8 mouse cellular contexts compared by ENCODE assay signal in the genomic region with DNA sequence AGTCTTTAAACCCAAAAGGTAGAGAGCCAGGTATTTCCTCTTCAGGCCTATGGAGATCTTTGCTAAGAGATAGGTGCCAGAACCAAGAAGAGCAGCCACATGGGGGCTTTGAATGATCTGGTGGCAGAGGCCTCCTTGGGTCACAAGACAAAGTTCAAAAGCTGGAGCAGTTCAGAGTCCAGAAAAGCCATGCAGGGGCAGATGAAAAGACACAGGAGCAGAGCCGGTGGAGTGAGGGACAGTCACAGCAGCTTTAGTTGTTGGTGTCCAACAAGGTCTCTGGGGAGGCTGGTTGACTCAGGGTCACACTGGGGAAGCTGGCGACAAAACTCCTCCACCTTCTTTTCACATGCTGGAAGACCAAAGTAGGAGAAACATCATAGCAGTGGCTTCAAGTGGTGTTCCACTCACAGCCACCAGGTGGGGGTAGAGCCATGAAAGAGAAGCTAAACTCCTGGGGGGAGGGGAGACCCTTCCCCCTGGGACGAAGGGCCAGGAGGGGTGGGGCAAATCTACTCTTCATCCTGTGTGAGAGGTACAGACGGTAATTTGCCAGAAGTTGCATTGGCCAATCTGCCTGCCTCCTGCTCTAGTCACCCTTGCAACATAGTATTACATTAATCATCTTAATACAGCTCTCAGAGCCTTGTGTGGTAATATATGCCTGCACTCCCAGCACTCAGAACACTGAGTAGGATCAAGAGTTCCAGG. TPM values are rescaled to one million over a fixed set of nuclear protein-coding genes. Genes with fewer than 3 reads are reported as not detected.
A peak's percentile ranks its signal among the peaks of the same experiment; 100 is the strongest.
DNase-seq lines count a peak whose midpoint lies in the region; ATAC-seq lines count a peak whose summit lies in the region.

No protein-coding gene starts in this region.

- DNase-seq in Muller cell, postnatal 12 days (ENCODE audit: inconsistent ontology term), result peak; percentile 87
- DNase-seq in cerebellum, adult 18-20 months, result peak; percentile 77 to 78
- peak; percentile 87 for DNase-seq in forebrain, embryonic 14.5 days (ENCODE audit: low spot score)
- peak; percentile 82 for DNase-seq in hindbrain, embryonic 10.5 days (ENCODE audit: low spot score)
- peak; percentile 51 for DNase-seq in layer of hippocampus, adult 9-11 months
- peak; percentile 81 for DNase-seq in lung, postnatal 14 days
- peak; percentile 76 for DNase-seq in retina, postnatal 7 days (ENCODE audit: low read depth, low spot score)
- DNase-seq in urinary bladder, postnatal 14 days (ENCODE audit: low spot score), result peak; percentile 76

- 10% methylated on average over 4 of the region's 4 CpGs for WGBS in forebrain, embryonic 14.5 days
- WGBS in hindbrain, embryonic 10.5 days, result 3% methylated on average over 4 of the region's 4 CpGs

- H3K4me2 ChIP-seq in forebrain, embryonic 14.5 days (ENCODE audit: low read length), result no peak overlapping the region

- ATAC-seq in forebrain, embryonic 14.5 days, result peak; percentile 67

- no peaks in the 10 kb centered on the region for H3K4me1 ChIP-seq in forebrain, embryonic 14.5 days (ENCODE audit: control insufficient read depth, insufficient read depth, low read length)
- peaks cover 24% of the 10 kb centered on the region for H3K4me1 ChIP-seq in hindbrain, embryonic 10.5 days (replicated peaks)

- H3K27ac ChIP-seq in forebrain, embryonic 14.5 days (ENCODE audit: low read depth, low read length), result no peak overlapping the region
- H3K27ac ChIP-seq in hindbrain, embryonic 10.5 days, result 0 out of 2 replicates have a peak overlapping the region, but pooled peaks have one; percentile 53

- H3K4me3 ChIP-seq in forebrain, embryonic 14.5 days (ENCODE audit: low read depth, low read length), result no peak overlapping the region
- no peak overlapping the region for H3K4me3 ChIP-seq in hindbrain, embryonic 10.5 days

- H3K27me3 ChIP-seq in forebrain, embryonic 14.5 days (replicated peaks; ENCODE audit: control insufficient read depth, insufficient read depth, low read length), result no peaks in the 10 kb centered on the region
- no peaks in the 10 kb centered on the region for H3K27me3 ChIP-seq in hindbrain, embryonic 10.5 days (ENCODE audit: insufficient read depth, poor library complexity, severe bottlenecking)

- no peak overlapping the region for H3K9ac ChIP-seq in forebrain, embryonic 14.5 days (ENCODE audit: low read length)

- H3K36me3 ChIP-seq in forebrain, embryonic 14.5 days (ENCODE audit: control insufficient read depth, insufficient read depth, low read length), result no peaks in the 10 kb centered on the region
- no peaks in the 10 kb centered on the region for H3K36me3 ChIP-seq in hindbrain, embryonic 10.5 days

- H3K9me3 ChIP-seq in forebrain, embryonic 14.5 days (replicated peaks; ENCODE audit: control insufficient read depth, low read length), result no peaks in the 10 kb centered on the region
- H3K9me3 ChIP-seq in hindbrain, embryonic 10.5 days, result no peaks in the 10 kb centered on the region

RNA-seq across cellular contexts. Expression of a gene that starts 1.0 kb away (rescaled TPM):
- not detected in 2 replicates for polyA plus RNA-seq in forebrain, embryonic 14.5 days (2014; fragmentation: Nextera tagmentation; extraction: Ambion mirVana)
- 0.13 TPM in 1 of 2 replicates, not detected in the other for polyA plus RNA-seq in hindbrain, embryonic 10.5 days (2016; fragmentation: Nextera tagmentation; extraction: Ambion mirVana)

RNA-seq across cellular contexts. Expression of a gene that starts 12.9 kb away (rescaled TPM):
- 14.8 and 19.2 TPM in 2 replicates for polyA plus RNA-seq in forebrain, embryonic 14.5 days (2014; fragmentation: Nextera tagmentation; extraction: Ambion mirVana)
- 23.1 and 25.5 TPM in 2 replicates for polyA plus RNA-seq in hindbrain, embryonic 10.5 days (2016; fragmentation: Nextera tagmentation; extraction: Ambion mirVana)

RNA-seq across cellular contexts. Expression of a gene that starts 20.2 kb away (rescaled TPM):
- polyA plus RNA-seq in forebrain, embryonic 14.5 days (2014; fragmentation: Nextera tagmentation; extraction: Ambion mirVana), result 1.9 TPM in 2 replicates
- polyA plus RNA-seq in hindbrain, embryonic 10.5 days (2016; fragmentation: Nextera tagmentation; extraction: Ambion mirVana), result 1.2 and 1.6 TPM in 2 replicates

RNA-seq across cellular contexts. Expression of a gene that starts 58.2 kb away (rescaled TPM):
- 6.3 and 8.3 TPM in 2 replicates for polyA plus RNA-seq in forebrain, embryonic 14.5 days (2014; fragmentation: Nextera tagmentation; extraction: Ambion mirVana)
- 16.5 and 19.5 TPM in 2 replicates for polyA plus RNA-seq in hindbrain, embryonic 10.5 days (2016; fragmentation: Nextera tagmentation; extraction: Ambion mirVana)
